Mouse (Mus musculus) intestine, embryonic 14.5 days (tissue): Measurements from ENCODE around the gene 4921517D22Rik. TPM values are rescaled to one million over a fixed set of nuclear protein-coding genes. Genes with fewer than 3 reads are reported as not detected.

Source experiments
- ATAC-seq: fragments of 200-750 bp; cut with Nextera tagmentation; replicated peaks from 2 replicates; pipeline ENCODE4 v1.8.0; 2017; ENCODE audit warnings: low read depth, moderate number of reproducible peaks, moderate TSS enrichment, moderate library complexity; ENCODE audit not compliant: low FRiP score, low TSS enrichment
- DNase-seq: peaks from one replicate; pipeline ENCODE4 v3.0.0-alpha.2; 2018; ENCODE audit warnings: low spot score
- H3K27ac ChIP-seq: fragments of 300-500 bp; sonication (generic); 2 replicates; pipeline ENCODE4 v1.5.1; 2014; ENCODE audit warnings: low read depth, mild to moderate bottlenecking, control low read depth
- H3K27me3 ChIP-seq: fragments of 300-500 bp; sonication (generic); replicated peaks from 2 replicates; pipeline ENCODE4 v1.6.1; 2014; ENCODE audit warnings: low read length, control low read depth; ENCODE audit not compliant: control insufficient read depth, insufficient read depth
- H3K36me3 ChIP-seq: fragments of 300-500 bp; sonication (generic); 2 replicates; pipeline ENCODE4 v1.6.1; 2014; ENCODE audit warnings: low read length, control low read depth; ENCODE audit not compliant: control insufficient read depth, insufficient read depth
- H3K4me1 ChIP-seq: fragments of 300-500 bp; sonication (generic); replicated peaks from 2 replicates; pipeline ENCODE4 v1.6.1; 2014; ENCODE audit warnings: low read length, control low read depth, mixed read lengths; ENCODE audit not compliant: control insufficient read depth, insufficient read depth
- H3K4me2 ChIP-seq: fragments of 300-500 bp; sonication (generic); 2 replicates; pipeline ENCODE4 v1.6.1; 2014; ENCODE audit warnings: low read length
- H3K4me3 ChIP-seq: fragments of 300-500 bp; sonication (generic); 2 replicates; pipeline ENCODE4 v1.5.1; 2014; ENCODE audit warnings: low read depth, low read length, control low read depth, mixed read lengths
- H3K9ac ChIP-seq: fragments of 300-500 bp; sonication (generic); 2 replicates; pipeline ENCODE4 v1.6.1; 2014; ENCODE audit warnings: mild to moderate bottlenecking, low read length
- H3K9me3 ChIP-seq: fragments of 300-500 bp; sonication (generic); 2 replicates; pipeline ENCODE4 v1.6.1; 2016; ENCODE audit warnings: low read length, control low read depth; ENCODE audit not compliant: control insufficient read depth
- WGBS: fragments of 180-500 bp; shearing (Covaris S2); extraction: QIAGEN DNeasy Blood & Tissue Kit; methylation state at CpG from one replicate; pipeline ENCODE4 v1.1.7; 2014; 5-methylcytosine and 5-hydroxymethylcytosine counted together
- polyA plus RNA-seq: library from polyadenylated mRNA; unstranded; fragments of >200 nt; fragmentation: Nextera tagmentation; extraction: Ambion mirVana; gene quantifications from 2 replicates; pipeline ENCODE4 v1.2.1, GENCODE M21; 2014

Gene 4921517D22Rik
- polyA plus RNA-seq, 1 experiment from 2014 or later: not detected

DNA sequence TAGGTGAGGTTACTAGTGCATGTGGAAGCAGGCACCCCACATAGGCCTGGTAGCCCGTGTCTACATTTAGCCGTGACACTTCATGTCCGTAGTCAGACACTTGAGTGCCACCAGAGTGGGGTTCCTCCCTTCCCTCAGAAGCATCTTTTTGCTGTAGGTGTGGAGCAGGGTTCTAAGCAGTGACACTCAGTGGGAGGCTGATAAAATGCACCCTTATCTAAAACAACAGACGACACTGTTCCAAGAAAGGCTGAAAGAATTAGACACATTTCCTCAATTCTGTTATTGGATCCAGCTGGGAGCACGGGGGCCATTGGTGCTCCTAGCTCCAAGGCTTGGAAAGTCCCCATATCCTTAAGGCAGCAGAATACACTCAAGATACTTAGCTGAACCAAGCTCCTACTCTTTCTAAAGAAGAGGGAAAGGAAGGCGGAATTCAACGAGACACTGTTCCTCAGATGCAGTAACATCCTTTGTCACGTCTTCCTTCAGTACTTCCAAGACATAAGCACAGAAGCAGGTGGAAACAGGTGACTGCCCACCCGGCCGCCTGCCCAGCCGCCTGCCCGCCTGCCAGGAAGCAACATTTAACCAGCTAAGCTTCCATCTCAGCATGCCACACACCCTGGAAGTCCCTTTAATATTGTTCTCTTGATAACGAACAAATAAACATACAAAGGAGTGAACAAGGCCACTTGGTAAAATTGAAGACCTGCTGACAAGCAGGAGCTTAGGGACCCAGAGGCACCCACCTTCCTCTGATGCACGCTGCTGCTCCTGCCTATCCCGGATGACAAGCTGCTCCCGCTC, 54.3 kb downstream of the 4921517D22Rik start:
- no peaks in the 10 kb centered on the region for H3K4me1 ChIP-seq
- H3K27me3 ChIP-seq: no peaks in the 10 kb centered on the region
- no peak overlapping the region for H3K9ac ChIP-seq
- H3K27ac ChIP-seq: no peak overlapping the region
- no peak overlapping the region for H3K4me3 ChIP-seq
- H3K4me2 ChIP-seq: no peak overlapping the region
- DNase-seq (no peak), ATAC-seq (no peak)
- peaks cover 75% of the 10 kb centered on the region for H3K36me3 ChIP-seq
- WGBS: 87% methylated on average over 16 of the region's 16 CpGs
- no peaks in the 10 kb centered on the region for H3K9me3 ChIP-seq

GRCm38 (mm10) chr13:59637800-59638199, 56.1 kb downstream of the 4921517D22Rik start:
- H3K27me3 ChIP-seq: no peaks in the 10 kb centered on the region
- no peak overlapping the region for H3K4me2 ChIP-seq
- H3K4me1 ChIP-seq: no peaks in the 10 kb centered on the region
- H3K9me3 ChIP-seq: no peaks in the 10 kb centered on the region
- ATAC-seq (no peak), DNase-seq (no peak)
- H3K27ac ChIP-seq: no peak overlapping the region
- WGBS: 92% methylated on average over 7 of the region's 7 CpGs
- H3K9ac ChIP-seq: no peak overlapping the region
- H3K4me3 ChIP-seq: no peak overlapping the region
- H3K36me3 ChIP-seq: peaks cover 91% of the 10 kb centered on the region

Other genes starting within 250 kb of the 4921517D22Rik start
- 22.5 and 26.7 TPM in 2 replicates for gene Agtpbp1, start 108.9 kb downstream of the 4921517D22Rik start, polyA plus RNA-seq
- 79.6 and 83.3 TPM in 2 replicates for gene Naa35, start 108.8 kb downstream of the 4921517D22Rik start, polyA plus RNA-seq
- gene Golm1, start 18.3 kb downstream of the 4921517D22Rik start, polyA plus RNA-seq: 86.5 and 88.7 TPM in 2 replicates
- gene Spata31d1a, start 16.2 kb upstream of the 4921517D22Rik start, polyA plus RNA-seq: 0.07 TPM in 1 of 2 replicates, not detected in the other
- not detected in 2 replicates for gene Spata31d1b, start 18.2 kb upstream of the 4921517D22Rik start, polyA plus RNA-seq
- not detected in 2 replicates for gene Spata31d1d, start 37.6 kb upstream of the 4921517D22Rik start, polyA plus RNA-seq
- gene 1700014D04Rik, start 52.6 kb upstream of the 4921517D22Rik start, polyA plus RNA-seq: not detected in 2 replicates
- gene Isca1, start 75.7 kb upstream of the 4921517D22Rik start, polyA plus RNA-seq: 111 and 115 TPM in 2 replicates
- not detected in 2 replicates for gene Gm49354, start 88.1 kb upstream of the 4921517D22Rik start, polyA plus RNA-seq
- gene Tut7, start 129.0 kb upstream of the 4921517D22Rik start, polyA plus RNA-seq: 40.8 and 43.6 TPM in 2 replicates